Mouse (Mus musculus): ENCODE data around the gene Keap1. TPM values are rescaled to one million over a fixed set of nuclear protein-coding genes. Genes with fewer than 3 reads are reported as not detected.
A peak's percentile ranks its signal among the peaks of the same experiment; 100 is the strongest.
"Not testable (repeated sequence)": the region's sequence is repeated elsewhere in the genome, so short reads cannot be mapped to it uniquely, and the experiment has no call there.

The Keap1 gene
- polyA plus RNA-seq, 1 experiment, result 25.5 TPM

DNA sequence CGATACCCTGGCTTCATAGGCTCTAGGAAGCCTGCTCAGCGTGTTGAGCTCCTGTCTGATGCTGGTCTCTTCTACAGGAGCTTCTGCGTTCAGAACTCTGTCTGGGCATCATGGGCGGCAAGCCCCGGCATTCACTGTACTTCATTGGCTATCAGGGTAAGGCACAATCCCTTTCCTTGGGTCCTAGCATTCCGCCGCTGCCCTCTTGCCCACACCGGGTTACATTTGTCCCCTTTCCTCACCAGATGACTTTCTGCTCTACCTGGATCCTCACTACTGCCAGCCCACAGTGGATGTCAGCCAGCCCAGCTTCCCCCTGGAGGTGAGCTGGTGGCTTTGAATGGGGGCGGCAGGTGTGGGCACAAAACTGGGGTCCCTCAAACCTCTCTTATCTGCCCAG, 33.2 kb upstream of the Keap1 start:
- Histone ChIP-seq H3K4me1 (ENCODE audit: control insufficient read depth, insufficient read depth, insufficient read length, low read length) (peaks cover under 1% of the 10 kb centered on the region; the same call in 1 of the 2 replicates), H3K4me3 (ENCODE audit: insufficient read depth, low read depth, low read length) (no peak overlapping the region), H3K27ac (replicated peaks; ENCODE audit: low read depth, low read length) (no peak overlapping the region)

GRCm38 (mm10) chr9:21269590-21269989, 30.4 kb upstream of the Keap1 start:
- H3K4me3 ChIP-seq (ENCODE audit: insufficient read depth, low read depth, low read length); H3K27ac ChIP-seq (replicated peaks; ENCODE audit: low read depth, low read length); H3K4me1 ChIP-seq (ENCODE audit: control insufficient read depth, insufficient read depth, insufficient read length, low read length): not testable (repeated sequence)

- Histone ChIP-seq H3K4me1 (ENCODE audit: control insufficient read depth, insufficient read depth, insufficient read length, low read length) (peaks cover 6% of the 10 kb centered on the region), H3K27ac (replicated peaks; ENCODE audit: low read depth, low read length) (no peak overlapping the region), H3K4me3 (ENCODE audit: insufficient read depth, low read depth, low read length) (no peak overlapping the region)
Measured at GRCm38 (mm10) chr9:21268305-21268704, 29.1 kb upstream of the Keap1 start.

- H3K4me3 ChIP-seq (ENCODE audit: insufficient read depth, low read depth, low read length), result no peak overlapping the region
- no peak overlapping the region for H3K27ac ChIP-seq (replicated peaks; ENCODE audit: low read depth, low read length)
Measured at GRCm38 (mm10) chr9:21266889-21267288, 27.7 kb upstream of the Keap1 start.

GRCm38 (mm10) chr9:21265611-21266010, 26.4 kb upstream of the Keap1 start:
- Histone ChIP-seq H3K27ac (replicated peaks; ENCODE audit: low read depth, low read length) (peak overlapping the region; percentile 36), H3K4me1 (ENCODE audit: control insufficient read depth, insufficient read depth, insufficient read length, low read length) (peaks cover 6% of the 10 kb centered on the region), H3K4me3 (ENCODE audit: insufficient read depth, low read depth, low read length) (peak overlapping the region; percentile 79)

More at GRCm38 (mm10) chr9:21266889-21267288, 27.7 kb upstream of the Keap1 start:
- H3K4me1 ChIP-seq (ENCODE audit: control insufficient read depth, insufficient read depth, insufficient read length, low read length), result peaks cover 6% of the 10 kb centered on the region

- Histone ChIP-seq H3K4me3 (ENCODE audit: insufficient read depth, low read depth, low read length) (peak within 1 kb of the TSS; percentile 79), H3K27ac (replicated peaks; ENCODE audit: low read depth, low read length) (peak within 1 kb of the TSS; percentile 36), H3K4me1 (ENCODE audit: control insufficient read depth, insufficient read depth, insufficient read length, low read length) (peaks cover 6% of the 10 kb centered on the region)
Measured at GRCm38 (mm10) chr9:21265000-21265561, 25.9 kb upstream of the Keap1 start, which contains the start of gene Atg4d. Gene Atg4d, plus strand, starts transcription at chr9:21265293.

GRCm38 (mm10) chr9:21264272-21264999, 25.3 kb upstream of the Keap1 start:
- 0 out of 2 replicates have a peak overlapping the region, but pooled peaks have one; percentile 26 for H3K27ac ChIP-seq (replicated peaks; ENCODE audit: low read depth, low read length)
- peak overlapping the region; percentile 49 for H3K4me3 ChIP-seq (ENCODE audit: insufficient read depth, low read depth, low read length)
- peaks cover 6% of the 10 kb centered on the region for H3K4me1 ChIP-seq (ENCODE audit: control insufficient read depth, insufficient read depth, insufficient read length, low read length)

DNA sequence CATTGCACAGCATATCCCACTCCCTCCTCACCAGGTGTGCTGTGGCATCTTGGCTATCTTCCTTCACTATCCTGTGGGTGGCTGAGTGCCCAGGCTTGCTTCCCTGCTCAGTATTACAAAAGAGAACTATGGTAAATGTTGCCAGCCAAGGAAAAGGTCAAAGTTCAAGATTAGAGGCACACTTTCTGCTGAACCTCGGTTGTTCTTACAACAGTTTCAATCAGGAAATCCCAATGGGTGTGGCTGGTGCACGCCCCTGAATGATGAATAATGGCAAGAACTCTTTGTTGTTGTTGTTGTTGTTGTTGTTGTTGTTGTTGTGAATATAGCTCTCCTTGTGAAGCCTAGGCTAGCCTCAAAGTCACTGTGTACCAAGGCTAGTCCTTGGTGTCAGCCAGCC, 22.7 kb upstream of the Keap1 start:
- no peak overlapping the region for H3K4me3 ChIP-seq (ENCODE audit: insufficient read depth, low read depth, low read length)
- peaks cover 5% of the 10 kb centered on the region for H3K4me1 ChIP-seq (ENCODE audit: control insufficient read depth, insufficient read depth, insufficient read length, low read length)
- H3K27ac ChIP-seq (replicated peaks; ENCODE audit: low read depth, low read length), result 0 out of 2 replicates have a peak overlapping the region, but pooled peaks have one; percentile 20

GRCm38 (mm10) chr9:21260491-21261040, 21.4 kb upstream of the Keap1 start:
- Histone ChIP-seq H3K4me1 (ENCODE audit: control insufficient read depth, insufficient read depth, insufficient read length, low read length) (no peaks in the 10 kb centered on the region; the same call in none of the 2 replicates), H3K27ac (replicated peaks; ENCODE audit: low read depth, low read length) (no peak overlapping the region), H3K4me3 (ENCODE audit: insufficient read depth, low read depth, low read length) (no peak overlapping the region)

DNA sequence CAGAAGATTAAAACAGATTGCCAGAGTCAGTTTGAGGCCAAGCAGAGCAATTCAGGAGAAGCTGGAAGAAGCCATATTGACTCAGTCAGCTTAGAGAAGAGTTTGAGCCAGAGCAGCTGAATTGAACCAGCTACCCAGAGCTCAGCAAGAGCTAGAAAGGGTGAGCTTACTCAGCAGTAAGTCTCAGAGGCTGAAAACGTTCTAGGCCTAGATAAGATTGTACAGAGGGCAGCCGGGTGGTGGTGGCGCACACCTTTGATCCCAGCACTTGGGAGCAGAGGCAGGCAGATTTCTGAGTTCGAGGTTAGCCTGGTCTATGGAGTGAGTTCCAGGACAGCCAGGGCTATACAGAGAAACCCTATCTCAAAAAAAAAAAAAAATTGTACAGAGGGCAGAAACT, 17.2 kb upstream of the Keap1 start:
- H3K4me1 ChIP-seq (ENCODE audit: control insufficient read depth, insufficient read depth, insufficient read length, low read length); H3K4me3 ChIP-seq (ENCODE audit: insufficient read depth, low read depth, low read length); H3K27ac ChIP-seq (replicated peaks; ENCODE audit: low read depth, low read length): not testable (repeated sequence)

DNA sequence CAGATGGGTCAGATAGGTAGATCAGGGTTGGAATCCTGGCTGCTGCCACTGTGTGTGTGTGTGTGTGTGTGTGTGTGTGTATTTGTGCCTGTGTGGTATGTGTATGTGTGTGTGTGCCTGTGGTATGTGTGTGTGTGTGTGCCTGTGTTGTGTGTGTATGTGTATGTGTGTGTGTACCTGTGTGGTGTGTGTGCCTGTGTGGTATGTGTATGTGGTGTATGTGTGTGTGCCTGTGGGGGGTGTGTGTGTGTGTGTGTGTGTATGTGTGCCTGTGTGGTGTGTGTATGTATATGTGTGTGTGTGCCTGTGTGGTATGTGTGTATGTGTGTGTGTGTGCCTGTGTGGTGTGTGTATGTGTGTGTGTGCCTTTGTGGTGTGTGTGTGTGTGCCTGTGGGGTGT, 15.5 kb upstream of the Keap1 start:
- Histone ChIP-seq H3K4me1 (ENCODE audit: control insufficient read depth, insufficient read depth, insufficient read length, low read length) (peaks cover 5% of the 10 kb centered on the region; the same call in 1 of the 2 replicates), H3K27ac (replicated peaks; ENCODE audit: low read depth, low read length) (no peak overlapping the region), H3K4me3 (ENCODE audit: insufficient read depth, low read depth, low read length) (no peak overlapping the region)

GRCm38 (mm10) chr9:21251116-21251735, 12.1 kb upstream of the Keap1 start:
- Histone ChIP-seq H3K4me3 (ENCODE audit: insufficient read depth, low read depth, low read length) (no peak overlapping the region), H3K27ac (replicated peaks; ENCODE audit: low read depth, low read length) (no peak overlapping the region), H3K4me1 (ENCODE audit: control insufficient read depth, insufficient read depth, insufficient read length, low read length) (peaks cover 5% of the 10 kb centered on the region; the same call in 1 of the 2 replicates)

- Histone ChIP-seq H3K4me1 (ENCODE audit: control insufficient read depth, insufficient read depth, insufficient read length, low read length) (peaks cover 5% of the 10 kb centered on the region; the same call in 1 of the 2 replicates), H3K27ac (replicated peaks; ENCODE audit: low read depth, low read length) (no peak overlapping the region), H3K4me3 (ENCODE audit: insufficient read depth, low read depth, low read length) (no peak overlapping the region)
Measured at GRCm38 (mm10) chr9:21250509-21250908, 11.3 kb upstream of the Keap1 start.

- Histone ChIP-seq H3K4me3 (ENCODE audit: insufficient read depth, low read depth, low read length) (no peak overlapping the region), H3K27ac (replicated peaks; ENCODE audit: low read depth, low read length) (no peak overlapping the region; the same call in 1 of the 2 replicates)
Measured at GRCm38 (mm10) chr9:21249629-21250508, 10.7 kb upstream of the Keap1 start.

More at GRCm38 (mm10) chr9:21249629-21250508, 10.7 kb upstream of the Keap1 start:
- H3K4me1 ChIP-seq (ENCODE audit: control insufficient read depth, insufficient read depth, insufficient read length, low read length), result peaks cover 5% of the 10 kb centered on the region; the same call in 1 of the 2 replicates

Measured in brown adipose tissue, adult 24 weeks (tissue).